Mouse (Mus musculus) heart, embryonic 13.5 days (tissue): Measurements from ENCODE around the gene Asb10. TPM values are rescaled to one million over a fixed set of nuclear protein-coding genes. Genes with fewer than 3 reads are reported as not detected.

Experiments
- ATAC-seq: fragments of 200-750 bp; cut with Nextera tagmentation; 2 replicates; pipeline ENCODE4 v1.8.0; 2017; ENCODE audit warnings: moderate TSS enrichment; ENCODE audit not compliant: insufficient number of reproducible peaks, low FRiP score, low TSS enrichment; ENCODE audit errors: extremely low read depth
- H3K27ac ChIP-seq: fragments of 300-500 bp; sonication (generic); replicated peaks from 2 replicates; pipeline ENCODE4 v1.5.1; 2015; ENCODE audit warnings: moderate library complexity, mild to moderate bottlenecking, inconsistent platforms
- H3K27me3 ChIP-seq: fragments of 300-500 bp; sonication (generic); replicated peaks from 2 replicates; pipeline ENCODE4 v1.6.1; 2015; ENCODE audit warnings: mild to moderate bottlenecking, inconsistent platforms
- H3K36me3 ChIP-seq: fragments of 300-500 bp; sonication (generic); 2 replicates; pipeline ENCODE4 v1.6.1; 2015; ENCODE audit warnings: mild to moderate bottlenecking, inconsistent platforms
- H3K4me1 ChIP-seq: fragments of 300-500 bp; sonication (generic); 2 replicates; pipeline ENCODE4 v1.6.1; 2015; ENCODE audit warnings: inconsistent platforms
- H3K4me2 ChIP-seq: fragments of 300-500 bp; sonication (generic); 2 replicates; pipeline ENCODE4 v1.6.1; 2015; ENCODE audit warnings: inconsistent platforms, mild to moderate bottlenecking, moderate library complexity
- H3K4me3 ChIP-seq: fragments of 300-500 bp; sonication (generic); 2 replicates; pipeline ENCODE4 v1.5.1; 2015; ENCODE audit warnings: moderate library complexity, mild to moderate bottlenecking, inconsistent platforms
- H3K9ac ChIP-seq: fragments of 300-500 bp; sonication (generic); 2 replicates; pipeline ENCODE4 v1.6.1; 2015; ENCODE audit warnings: inconsistent platforms, mild to moderate bottlenecking, moderate library complexity
- H3K9me3 ChIP-seq: fragments of 300-500 bp; sonication (generic); 2 replicates; pipeline ENCODE4 v1.6.1; 2016; ENCODE audit warnings: inconsistent platforms
- WGBS: fragments of 180-500 bp; shearing (Covaris S2); methylation state at CpG from one replicate; pipeline ENCODE4 v1.1.7; 2015; ENCODE audit warnings: mixed read lengths; 5-methylcytosine and 5-hydroxymethylcytosine counted together
- polyA plus RNA-seq: library from polyadenylated mRNA; unstranded; fragments of >200 nt; fragmentation: Nextera tagmentation; extraction: Ambion mirVana; gene quantifications from 2 replicates; pipeline ENCODE4 v1.2.1, GENCODE M21; 2015

Gene Asb10
- polyA plus RNA-seq, 1 experiment from 2014 or later, result 4.1 TPM

- Histone ChIP-seq H3K9ac (no peak overlapping the region), H3K4me1 (peaks cover 2% of the 10 kb centered on the region; the same call in 1 of the 2 replicates), H3K4me2 (no peak overlapping the region), H3K4me3 (no peak overlapping the region), H3K9me3 (no peaks in the 10 kb centered on the region), H3K27me3 (peaks cover 72% of the 10 kb centered on the region), H3K36me3 (no peaks in the 10 kb centered on the region), H3K27ac (no peak overlapping the region)
- no peak for ATAC-seq
- WGBS, result 44% methylated on average over 5 of the region's 5 CpGs
Observed at GRCm38 (mm10) chr5:24534292-24534691, 6.5 kb downstream of the Asb10 start.

DNA sequence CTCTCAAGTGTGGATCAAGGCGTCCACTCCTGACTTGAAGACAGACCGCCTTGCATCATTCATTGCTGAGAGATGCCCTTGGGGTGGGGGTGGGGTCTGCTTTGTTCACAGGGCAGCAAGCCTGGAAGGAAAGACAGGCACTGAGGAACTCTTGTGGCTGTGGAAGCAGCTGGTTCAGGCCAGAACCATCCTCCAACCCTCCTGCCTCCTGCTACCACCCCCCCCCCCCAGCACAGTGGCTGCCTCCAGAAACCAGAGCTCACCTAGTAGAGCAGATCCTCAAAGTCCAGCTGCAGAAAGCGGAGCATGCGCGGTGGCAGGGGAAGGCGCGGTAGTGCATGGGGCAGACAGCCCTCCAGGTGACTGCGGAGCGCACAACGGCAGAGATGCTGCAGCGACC is 7.4 kb downstream of the Asb10 start:
- no peak for ATAC-seq
- Histone ChIP-seq H3K9me3 (no peaks in the 10 kb centered on the region), H3K9ac (no peak overlapping the region), H3K4me2 (no peak overlapping the region), H3K4me1 (no peaks in the 10 kb centered on the region), H3K27me3 (peaks cover 80% of the 10 kb centered on the region), H3K27ac (no peak overlapping the region), H3K36me3 (no peaks in the 10 kb centered on the region), H3K4me3 (no peak overlapping the region)
- 47% methylated on average over 11 of the region's 11 CpGs for WGBS

DNA sequence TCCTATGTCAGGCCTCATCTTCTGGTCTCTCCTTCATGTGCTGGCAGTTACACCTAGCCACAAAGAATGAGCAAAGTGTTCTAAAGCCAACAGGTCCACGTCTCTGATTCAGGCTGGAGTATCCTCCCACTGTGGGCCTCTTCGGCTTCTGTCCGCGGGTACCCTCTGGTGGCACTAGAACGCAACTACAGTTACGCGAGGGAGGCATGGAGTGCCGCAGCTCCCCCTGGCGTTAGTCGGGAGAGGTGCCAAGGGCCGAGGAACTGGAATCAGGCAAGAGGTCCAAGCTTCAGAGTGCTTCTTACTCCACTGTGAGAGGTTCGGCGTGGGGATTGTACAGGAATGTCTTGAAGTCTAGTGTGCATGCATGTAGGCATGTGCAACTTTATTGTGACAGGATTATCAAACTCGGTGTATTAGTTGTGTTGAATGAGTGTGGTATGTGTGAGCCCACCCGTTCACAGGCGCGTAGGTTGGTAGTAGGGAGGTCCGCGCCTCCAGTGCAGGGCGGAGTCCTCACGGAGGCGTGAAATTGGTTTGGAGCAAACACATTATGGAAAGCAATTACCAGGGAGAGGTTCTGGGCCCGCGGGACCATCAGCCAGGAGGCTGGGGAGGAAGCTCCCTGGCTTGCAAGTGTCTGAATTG is 10.6 kb downstream of the Asb10 start:
- ATAC-seq, result peak; percentile 45; the same call in 1 of the 2 replicates
- Histone ChIP-seq H3K4me3 (no peak overlapping the region), H3K36me3 (no peaks in the 10 kb centered on the region), H3K4me1 (peaks cover 15% of the 10 kb centered on the region), H3K9ac (no peak overlapping the region), H3K4me2 (no peak overlapping the region), H3K27ac (no peak overlapping the region), H3K9me3 (no peaks in the 10 kb centered on the region), H3K27me3 (peaks cover 88% of the 10 kb centered on the region)
- 15% methylated on average over 24 of the region's 24 CpGs for WGBS

- no peaks in the 10 kb centered on the region for H3K9me3 ChIP-seq
- no peak overlapping the region for H3K4me3 ChIP-seq
- peaks cover 99% of the 10 kb centered on the region for H3K27me3 ChIP-seq
- no peak overlapping the region for H3K4me2 ChIP-seq
- no peak for ATAC-seq
- no peak overlapping the region for H3K27ac ChIP-seq
- no peak overlapping the region for H3K9ac ChIP-seq
- peaks cover 15% of the 10 kb centered on the region for H3K4me1 ChIP-seq
- WGBS, result 14% methylated on average over 6 of the region's 6 CpGs
- no peaks in the 10 kb centered on the region for H3K36me3 ChIP-seq
Observed at GRCm38 (mm10) chr5:24527780-24528179, 13.0 kb downstream of the Asb10 start.

DNA sequence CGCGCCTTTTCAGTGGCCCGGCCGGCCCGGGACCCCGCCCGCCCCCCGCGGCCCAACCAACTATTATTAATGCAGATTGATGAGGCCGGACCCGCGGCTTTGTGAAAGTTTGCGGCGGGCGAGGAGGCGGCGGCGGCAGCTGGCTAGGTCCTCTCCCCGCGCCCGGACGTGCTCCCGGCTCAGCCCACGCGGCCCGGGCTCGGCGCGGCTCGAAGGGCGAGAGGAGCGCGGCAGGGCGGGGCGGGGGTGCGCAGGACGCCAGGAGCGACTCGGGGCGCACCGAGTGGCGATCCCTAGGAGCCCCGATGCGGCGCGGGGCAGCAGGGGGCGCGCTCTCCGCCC is 13.9 kb downstream of the Asb10 start, which contains the start of gene Gbx1:
Gbx1 (minus strand) TSS at position 314 of the 342 bp plus-strand sequence.
- H3K9me3 ChIP-seq, result no peaks in the 10 kb centered on the region
- no peaks in the 10 kb centered on the region for H3K36me3 ChIP-seq
- no peak within 1 kb of the TSS for H3K27ac ChIP-seq
- under 1% methylated on average over 48 of the region's 49 CpGs for WGBS
- H3K4me3 ChIP-seq, result peak within 1 kb of the TSS; percentile 52
- H3K4me1 ChIP-seq, result peaks cover 15% of the 10 kb centered on the region
- H3K9ac ChIP-seq, result peak within 1 kb of the TSS; percentile 72
- ATAC-seq, result no peak
- peak within 1 kb of the TSS; percentile 78 for H3K4me2 ChIP-seq
- H3K27me3 ChIP-seq, result peaks cover 99% of the 10 kb centered on the region

GRCm38 (mm10) chr5:24526190-24526888 is 14.4 kb downstream of the Asb10 start:
- peaks cover 99% of the 10 kb centered on the region for H3K27me3 ChIP-seq
- H3K4me3 ChIP-seq, result peak overlapping the region; percentile 52
- 0% methylated on average over 54 of the region's 109 CpGs for WGBS
- H3K27ac ChIP-seq, result no peak overlapping the region
- peaks cover 15% of the 10 kb centered on the region for H3K4me1 ChIP-seq
- H3K9ac ChIP-seq, result peak overlapping the region; percentile 72
- H3K36me3 ChIP-seq, result no peaks in the 10 kb centered on the region
- H3K4me2 ChIP-seq, result peak overlapping the region; percentile 78
- ATAC-seq, result no peak
- no peaks in the 10 kb centered on the region for H3K9me3 ChIP-seq

- H3K36me3 ChIP-seq, result no peaks in the 10 kb centered on the region
- H3K9me3 ChIP-seq, result no peaks in the 10 kb centered on the region
- peak overlapping the region; percentile 72; the same call in 1 of the 2 replicates for H3K9ac ChIP-seq
- peaks cover 15% of the 10 kb centered on the region for H3K4me1 ChIP-seq
- no peak overlapping the region for H3K27ac ChIP-seq
- 5% methylated on average over 34 of the region's 34 CpGs for WGBS
- peaks cover 94% of the 10 kb centered on the region for H3K27me3 ChIP-seq
- no peak for ATAC-seq
- peak overlapping the region; percentile 52 for H3K4me3 ChIP-seq
- peak overlapping the region; percentile 78 for H3K4me2 ChIP-seq
Observed at GRCm38 (mm10) chr5:24525360-24526189, 15.2 kb downstream of the Asb10 start.

- ATAC-seq, result no peak
- Histone ChIP-seq H3K9ac (no peak overlapping the region), H3K27me3 (peaks cover 95% of the 10 kb centered on the region), H3K27ac (no peak overlapping the region), H3K4me2 (no peak overlapping the region), H3K9me3 (no peaks in the 10 kb centered on the region), H3K4me3 (no peak overlapping the region), H3K36me3 (no peaks in the 10 kb centered on the region), H3K4me1 (peaks cover 15% of the 10 kb centered on the region)
- WGBS, result 16% methylated on average over 4 of the region's 4 CpGs
Observed at GRCm38 (mm10) chr5:24524522-24524921, 16.3 kb downstream of the Asb10 start.

- Histone ChIP-seq H3K4me2 (no peak overlapping the region), H3K27me3 (peaks cover 95% of the 10 kb centered on the region), H3K36me3 (no peaks in the 10 kb centered on the region), H3K9ac (no peak overlapping the region), H3K4me1 (peaks cover 15% of the 10 kb centered on the region), H3K4me3 (no peak overlapping the region), H3K27ac (no peak overlapping the region), H3K9me3 (no peaks in the 10 kb centered on the region)
- ATAC-seq, result no peak
- 55% methylated on average over 8 of the region's 8 CpGs for WGBS
Observed at GRCm38 (mm10) chr5:24523806-24524205, 17.0 kb downstream of the Asb10 start.

GRCm38 (mm10) chr5:24521366-24521765 is 19.4 kb downstream of the Asb10 start:
- H3K27ac ChIP-seq, result no peak overlapping the region
- ATAC-seq, result no peak
- WGBS, result 58% methylated on average over 8 of the region's 8 CpGs
- no peak overlapping the region for H3K4me3 ChIP-seq
- no peaks in the 10 kb centered on the region for H3K9me3 ChIP-seq
- peaks cover 93% of the 10 kb centered on the region for H3K27me3 ChIP-seq
- H3K4me1 ChIP-seq, result peaks cover 6% of the 10 kb centered on the region
- no peaks in the 10 kb centered on the region for H3K36me3 ChIP-seq
- H3K4me2 ChIP-seq, result no peak overlapping the region
- no peak overlapping the region for H3K9ac ChIP-seq

GRCm38 (mm10) chr5:24512271-24512670 is 28.5 kb downstream of the Asb10 start:
- Histone ChIP-seq H3K27ac (no peak overlapping the region), H3K4me3 (no peak overlapping the region), H3K36me3 (no peaks in the 10 kb centered on the region), H3K9ac (no peak overlapping the region), H3K4me1 (peaks cover 9% of the 10 kb centered on the region), H3K9me3 (peaks cover 4% of the 10 kb centered on the region; the same call in 1 of the 2 replicates), H3K4me2 (no peak overlapping the region), H3K27me3 (peaks cover 41% of the 10 kb centered on the region)
- WGBS, result 32% methylated on average over 8 of the region's 8 CpGs
- ATAC-seq, result no peak
